Mouse (Mus musculus) cortical plate, adult 2 months (tissue): ENCODE data around the gene Matk. TPM values are rescaled to one million over a fixed set of nuclear protein-coding genes. Genes with fewer than 3 reads are reported as not detected.

ENCODE experiments used
- H3K27ac ChIP-seq: fragments of 200-500 bp; 2 replicates; pipeline ENCODE4 v1.5.1; 2012; ENCODE audit warnings: low read length, control low read depth, inconsistent platforms; ENCODE audit not compliant: insufficient read depth
- H3K4me1 ChIP-seq: fragments of 200-500 bp; 2 replicates; pipeline ENCODE4 v1.6.1; 2011; ENCODE audit warnings: low read length; ENCODE audit not compliant: control insufficient read depth, insufficient read depth
- H3K4me3 ChIP-seq: fragments of 200-500 bp; 2 replicates; pipeline ENCODE4 v1.5.1; 2011; ENCODE audit warnings: mild to moderate bottlenecking, low read length, control low read depth; ENCODE audit not compliant: insufficient read depth
- CTCF ChIP-seq: fragments of 200-500 bp; IDR thresholded peaks from 2 replicates; pipeline ENCODE4 v1.5.1; 2011; ENCODE audit warnings: mild to moderate bottlenecking, control low read depth, low read length; ENCODE audit not compliant: insufficient read depth; ENCODE audit errors: extremely low read depth
- POLR2A ChIP-seq: fragments of 200-500 bp; IDR thresholded peaks from 2 replicates; pipeline ENCODE4 v1.6.1; 2011; ENCODE audit warnings: mild to moderate bottlenecking, low read length, control low read depth; ENCODE audit not compliant: insufficient read depth; ENCODE audit errors: extremely low read depth
- polyA plus RNA-seq: library from polyadenylated mRNA; depleted of rRNA; stranded (reverse); fragments of >200 nt; gene quantifications from 2 replicates; pipeline ENCODE4 v1.2.3, GENCODE M21; 2012

Matk gene
- polyA plus RNA-seq, 1 experiment: 475 TPM

DNA sequence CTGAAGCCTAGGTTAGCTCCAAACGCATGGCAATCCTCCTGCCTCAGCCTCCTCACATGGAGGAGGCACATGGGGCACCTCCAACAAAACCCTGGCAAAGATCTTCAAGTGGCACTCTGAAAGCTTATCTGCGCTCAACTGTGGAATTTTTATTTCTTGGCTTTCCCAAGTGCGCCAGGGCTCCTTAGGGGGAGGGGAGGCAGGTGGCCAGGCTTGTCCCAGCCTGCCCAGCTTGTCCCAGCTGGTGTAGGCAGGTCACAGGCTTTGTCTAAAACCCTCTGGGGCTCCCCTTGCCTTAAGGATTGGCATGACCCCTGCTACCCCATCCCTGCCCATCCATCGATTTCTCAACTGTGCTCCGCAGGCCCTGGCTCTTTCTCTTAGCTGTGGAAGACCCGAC is 31.5 kb downstream of the Matk start:
- Histone ChIP-seq H3K4me3 (no peak overlapping the region), H3K4me1 (no peaks in the 10 kb centered on the region; the same call in 1 of the 2 replicates), H3K27ac (no peak overlapping the region)
- TF ChIP-seq POLR2A: no peak
- no peak for TF ChIP-seq CTCF

DNA sequence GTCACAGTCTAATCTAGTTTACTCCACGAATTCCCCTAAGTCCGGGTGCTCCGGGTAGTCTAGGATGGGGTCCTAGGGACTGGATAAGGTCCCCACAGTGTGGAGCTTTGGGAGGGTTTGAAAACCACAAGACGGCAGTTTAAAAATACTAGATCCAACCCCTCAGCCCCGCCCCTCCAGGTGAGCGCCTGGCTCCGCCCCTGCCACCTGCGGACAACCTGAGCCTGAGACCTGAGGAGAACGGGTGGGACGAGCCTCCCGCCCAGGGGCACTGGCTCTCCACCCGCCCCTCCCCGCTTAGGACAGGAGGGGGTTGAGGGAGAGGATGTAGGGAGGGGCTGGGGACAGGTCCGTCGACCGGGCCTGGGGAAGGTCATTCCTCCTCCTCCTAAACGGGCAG is 32.0 kb downstream of the Matk start:
- H3K4me3 ChIP-seq: no peak overlapping the region
- no peak overlapping the region for H3K27ac ChIP-seq
- no peaks in the 10 kb centered on the region; the same call in 1 of the 2 replicates for H3K4me1 ChIP-seq
- TF ChIP-seq CTCF (no peak), POLR2A (no peak)

DNA sequence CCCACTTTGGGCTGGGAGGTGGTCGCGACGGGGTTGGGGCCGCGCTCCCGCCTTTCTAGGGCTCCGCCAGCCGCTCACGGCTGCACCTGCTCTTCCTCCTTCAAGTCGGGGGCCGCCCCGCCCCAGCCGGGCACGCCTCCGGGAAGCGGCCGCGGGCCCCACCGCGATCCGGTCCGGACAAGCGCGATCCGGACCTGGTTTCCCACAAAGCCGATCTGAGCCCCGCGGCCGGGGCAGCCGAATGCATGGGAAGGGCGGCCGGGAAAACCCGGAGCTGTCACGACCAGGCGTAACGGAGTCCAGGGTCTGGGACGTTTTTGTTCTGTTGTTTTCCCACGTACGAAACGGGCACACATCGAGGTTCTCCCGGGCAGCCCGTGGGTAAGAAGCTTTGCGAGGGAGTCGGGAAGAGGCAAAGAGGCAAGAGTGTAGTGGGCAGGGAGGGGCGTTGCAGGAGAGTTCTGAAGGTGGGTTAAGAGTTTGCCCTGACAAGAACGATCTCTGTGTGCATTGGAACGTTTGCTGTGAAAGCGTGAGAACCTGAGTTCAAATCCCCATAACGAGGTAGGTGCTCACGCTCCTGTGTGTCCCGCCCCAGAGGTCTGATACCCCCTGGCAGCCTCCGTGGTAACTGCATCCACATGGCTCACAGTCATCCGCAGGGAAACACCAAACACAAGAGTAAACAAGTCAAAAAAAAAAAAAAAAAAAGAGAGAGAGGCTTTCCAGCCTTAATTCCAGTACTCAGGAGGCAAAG is 33.1 kb downstream of the Matk start:
- H3K4me3 ChIP-seq: peak overlapping the region; percentile 6; the same call in 1 of the 2 replicates
- no peak overlapping the region for H3K27ac ChIP-seq

DNA sequence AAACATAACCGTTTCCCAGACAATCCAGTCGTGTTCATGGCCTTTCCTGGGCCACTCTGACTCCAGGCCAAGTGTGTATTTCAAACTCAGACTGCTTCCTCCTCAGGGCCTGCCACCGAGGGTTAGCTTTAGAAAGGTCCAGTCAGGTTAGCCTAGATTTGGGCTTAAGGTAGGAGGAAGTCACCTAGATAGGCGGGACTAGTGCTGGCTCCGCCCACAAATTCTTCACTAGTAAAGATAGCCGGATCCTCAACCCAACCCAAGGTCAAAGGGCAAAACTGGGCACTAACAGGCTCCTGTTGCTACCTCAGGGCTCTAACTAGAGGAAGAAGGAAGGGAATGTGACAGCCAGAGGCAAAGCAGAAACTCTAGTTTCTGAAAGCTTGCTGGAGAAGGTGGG is 33.9 kb downstream of the Matk start:
- H3K4me3 ChIP-seq: no peak overlapping the region
- H3K27ac ChIP-seq: no peak overlapping the region
- no peak for TF ChIP-seq POLR2A
- TF ChIP-seq CTCF: no peak

More for the DNA sequence above, 33.1 kb downstream of the Matk start:
- no peaks in the 10 kb centered on the region; the same call in 1 of the 2 replicates for H3K4me1 ChIP-seq
- TF ChIP-seq POLR2A (no peak), CTCF (no peak)

DNA sequence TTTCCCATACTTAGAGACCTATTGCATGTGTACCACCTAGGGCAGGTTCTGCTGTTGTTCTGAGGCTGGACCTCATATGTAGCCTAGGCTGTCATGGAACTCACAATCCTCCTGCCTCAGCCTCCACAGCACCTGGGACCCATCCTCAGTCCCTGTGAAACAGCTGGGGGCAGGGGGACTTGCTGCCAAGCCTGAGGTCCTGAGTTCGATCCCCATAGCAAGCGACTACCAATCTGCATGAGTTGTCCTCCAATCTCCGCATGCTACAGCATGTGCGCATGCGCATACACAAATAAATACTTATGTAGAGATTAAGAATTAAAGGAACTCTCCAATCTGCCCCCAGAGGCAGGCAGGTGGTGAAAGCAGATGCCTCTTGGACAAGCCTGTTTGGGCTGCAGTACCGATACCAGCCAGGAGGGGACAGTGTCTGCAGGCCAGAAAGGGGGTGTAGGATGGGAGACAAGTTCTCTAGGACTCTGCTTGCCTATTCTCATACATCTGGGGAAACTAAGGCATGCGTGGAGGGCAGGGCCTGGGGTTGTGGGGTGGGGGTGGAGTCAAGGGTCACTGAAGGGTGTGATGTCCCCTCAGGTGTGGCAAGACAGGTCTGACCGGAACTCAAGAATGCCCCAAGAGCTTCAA is 34.9 kb downstream of the Matk start:
- Histone ChIP-seq H3K4me1 (no peaks in the 10 kb centered on the region; the same call in 1 of the 2 replicates), H3K27ac (no peak overlapping the region), H3K4me3 (no peak overlapping the region)
- TF ChIP-seq CTCF (peak; percentile 81), POLR2A (no peak)

More for the DNA sequence above, 33.9 kb downstream of the Matk start:
- H3K4me1 ChIP-seq: no peaks in the 10 kb centered on the region; the same call in 1 of the 2 replicates

DNA sequence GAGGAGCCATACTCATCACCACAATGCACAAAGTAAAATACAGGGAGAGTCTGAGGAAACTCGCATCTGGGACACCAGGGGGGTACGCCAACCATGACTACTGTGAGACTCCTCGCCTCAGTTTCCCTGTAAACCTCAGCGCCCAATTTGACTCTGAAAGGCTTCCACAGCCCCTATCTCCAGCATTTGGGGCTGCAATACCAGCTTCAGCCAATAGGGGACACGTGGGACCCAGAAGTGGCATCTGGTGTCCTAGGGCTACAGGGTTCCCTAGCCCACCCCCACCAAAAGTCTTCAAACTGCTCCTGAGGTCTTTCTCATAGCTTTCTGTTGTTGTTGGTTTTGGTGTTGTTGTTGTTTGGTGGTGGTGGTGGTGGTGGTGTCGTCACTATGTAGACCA is 35.9 kb downstream of the Matk start:
- Histone ChIP-seq H3K27ac (no peak overlapping the region), H3K4me3 (no peak overlapping the region), H3K4me1 (no peaks in the 10 kb centered on the region; the same call in 1 of the 2 replicates)
- TF ChIP-seq CTCF (peak; percentile 52), POLR2A (no peak)

DNA sequence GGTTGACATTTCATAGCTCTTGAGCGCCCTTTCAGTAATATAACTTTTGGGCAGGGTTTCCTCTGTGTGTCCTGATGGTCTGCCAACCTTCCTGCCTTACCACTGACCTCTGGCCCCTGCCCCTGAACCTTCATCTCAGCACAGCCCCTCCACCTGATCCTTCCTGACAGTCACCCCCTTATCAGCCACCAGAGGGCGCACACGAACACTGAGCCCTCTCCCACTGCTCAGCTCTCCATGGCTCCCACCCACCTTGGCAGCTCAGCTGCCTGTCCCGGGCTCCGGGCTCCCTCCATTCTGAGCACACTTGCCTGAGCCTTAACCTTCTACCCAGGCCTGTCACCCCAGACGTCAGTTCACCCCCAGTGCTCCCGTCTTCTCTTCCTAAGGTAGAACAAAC is 36.5 kb downstream of the Matk start:
- peak; percentile 82 for TF ChIP-seq CTCF
- no peak for TF ChIP-seq POLR2A
- H3K27ac ChIP-seq: no peak overlapping the region
- H3K4me3 ChIP-seq: no peak overlapping the region
- H3K4me1 ChIP-seq: no peaks in the 10 kb centered on the region; the same call in 1 of the 2 replicates

DNA sequence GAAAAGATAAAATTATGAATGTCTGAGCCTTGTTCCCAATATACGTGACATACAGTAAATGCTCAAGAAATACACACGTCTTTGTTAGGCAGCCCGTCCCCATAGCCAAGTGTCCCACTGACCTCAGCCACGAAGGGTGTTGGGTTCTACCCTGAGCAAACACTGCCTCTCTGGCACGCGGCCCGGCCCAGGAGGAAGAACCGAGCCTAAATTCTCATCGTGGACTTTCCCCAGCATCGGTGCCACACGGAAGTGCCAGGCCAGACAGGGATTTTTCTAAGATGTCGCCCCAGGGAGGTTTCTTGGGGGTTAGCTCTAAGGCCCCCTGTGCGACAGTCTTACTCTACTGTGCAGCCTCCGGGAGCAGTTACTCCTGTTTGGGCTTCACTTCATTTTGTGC is 37.1 kb downstream of the Matk start:
- Histone ChIP-seq H3K4me3 (no peak overlapping the region), H3K4me1 (no peaks in the 10 kb centered on the region; the same call in 1 of the 2 replicates), H3K27ac (no peak overlapping the region)
- TF ChIP-seq CTCF (no peak), POLR2A (no peak)

DNA sequence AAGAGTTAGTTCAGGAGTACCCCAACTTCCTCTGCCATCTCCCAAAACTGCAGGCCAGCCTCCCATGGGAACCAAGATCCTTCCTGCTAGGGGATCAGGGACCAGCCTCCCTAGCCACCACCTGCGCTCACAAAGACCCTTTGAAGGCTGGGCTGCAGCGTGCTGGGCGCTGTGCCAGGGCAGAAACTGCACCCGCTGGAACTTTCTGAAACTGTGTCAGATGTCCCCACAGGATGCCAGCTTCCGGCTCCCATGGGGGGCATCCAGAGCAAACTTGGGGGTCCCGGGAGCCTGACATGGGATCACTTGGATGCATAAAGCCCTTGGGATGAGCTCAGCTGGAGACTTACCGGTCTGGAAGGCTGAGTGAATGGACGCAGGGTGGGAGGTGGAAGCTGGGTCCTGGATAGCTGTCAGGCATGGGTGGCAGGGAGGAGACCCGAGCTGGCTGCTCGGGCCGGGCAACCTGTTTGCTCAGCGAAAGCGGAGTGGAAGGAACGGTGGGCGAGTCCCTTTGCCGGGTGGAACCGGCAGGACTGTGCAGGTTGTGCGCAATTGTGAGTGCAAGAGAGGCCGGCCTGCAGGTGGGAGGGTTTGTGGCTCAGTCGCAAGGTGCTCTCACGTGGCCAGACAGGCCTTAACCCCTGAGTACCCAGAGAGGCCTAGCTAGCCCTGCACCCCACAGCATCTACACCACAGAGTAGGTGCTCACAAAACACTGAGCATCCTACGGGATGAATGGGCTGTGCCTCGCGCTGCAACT is 38.1 kb downstream of the Matk start:
- Histone ChIP-seq H3K27ac (no peak overlapping the region), H3K4me1 (peaks cover 6% of the 10 kb centered on the region), H3K4me3 (no peak overlapping the region)
- no peak for TF ChIP-seq CTCF
- no peak for TF ChIP-seq POLR2A
